Mouse (Mus musculus) megakaryocyte, embryonic 14.5 days (primary cell): Measurements from ENCODE around the gene Brca1. TPM values are rescaled to one million over a fixed set of nuclear protein-coding genes. Genes with fewer than 3 reads are reported as not detected.
A peak's percentile ranks its signal among the peaks of the same experiment; 100 is the strongest.

Source experiments
- H3K27me3 ChIP-seq: replicated peaks from 2 replicates; pipeline ENCODE3; 2012; ENCODE audit warnings: inconsistent platforms
- H3K36me3 ChIP-seq: replicated peaks from 2 replicates; pipeline ENCODE3; 2012; ENCODE audit warnings: low read length, inconsistent platforms, mixed read lengths
- H3K4me1 ChIP-seq: 2 replicates; pipeline ENCODE4 v1.6.1; 2012; ENCODE audit warnings: inconsistent platforms
- H3K4me3 ChIP-seq: replicated peaks from 2 replicates; pipeline ENCODE3; 2012; ENCODE audit warnings: moderate library complexity, mild to moderate bottlenecking, inconsistent platforms
- H3K9me3 ChIP-seq: 2 replicates; pipeline ENCODE4 v1.6.1; 2012; ENCODE audit warnings: inconsistent platforms
- FLI1 ChIP-seq: IDR thresholded peaks from 2 replicates; pipeline ENCODE4 v1.6.1; 2012; ENCODE audit warnings: low read length, inconsistent platforms, mixed read lengths
- GATA1 ChIP-seq: IDR thresholded peaks from 3 replicates; pipeline ENCODE4 v1.6.1; 2012; ENCODE audit warnings: mixed read lengths, low read length, inconsistent platforms, borderline replicate concordance
- polyA plus RNA-seq: library from polyadenylated mRNA; stranded (reverse); fragments of >175 nt; gene quantifications from 2 replicates; pipeline ENCODE4 v1.2.3, GENCODE M21; 2012; ENCODE audit warnings: low replicate concordance; ENCODE audit not compliant: insufficient read depth

Gene Brca1
- polyA plus RNA-seq, 1 experiment: 1.9 TPM

DNA sequence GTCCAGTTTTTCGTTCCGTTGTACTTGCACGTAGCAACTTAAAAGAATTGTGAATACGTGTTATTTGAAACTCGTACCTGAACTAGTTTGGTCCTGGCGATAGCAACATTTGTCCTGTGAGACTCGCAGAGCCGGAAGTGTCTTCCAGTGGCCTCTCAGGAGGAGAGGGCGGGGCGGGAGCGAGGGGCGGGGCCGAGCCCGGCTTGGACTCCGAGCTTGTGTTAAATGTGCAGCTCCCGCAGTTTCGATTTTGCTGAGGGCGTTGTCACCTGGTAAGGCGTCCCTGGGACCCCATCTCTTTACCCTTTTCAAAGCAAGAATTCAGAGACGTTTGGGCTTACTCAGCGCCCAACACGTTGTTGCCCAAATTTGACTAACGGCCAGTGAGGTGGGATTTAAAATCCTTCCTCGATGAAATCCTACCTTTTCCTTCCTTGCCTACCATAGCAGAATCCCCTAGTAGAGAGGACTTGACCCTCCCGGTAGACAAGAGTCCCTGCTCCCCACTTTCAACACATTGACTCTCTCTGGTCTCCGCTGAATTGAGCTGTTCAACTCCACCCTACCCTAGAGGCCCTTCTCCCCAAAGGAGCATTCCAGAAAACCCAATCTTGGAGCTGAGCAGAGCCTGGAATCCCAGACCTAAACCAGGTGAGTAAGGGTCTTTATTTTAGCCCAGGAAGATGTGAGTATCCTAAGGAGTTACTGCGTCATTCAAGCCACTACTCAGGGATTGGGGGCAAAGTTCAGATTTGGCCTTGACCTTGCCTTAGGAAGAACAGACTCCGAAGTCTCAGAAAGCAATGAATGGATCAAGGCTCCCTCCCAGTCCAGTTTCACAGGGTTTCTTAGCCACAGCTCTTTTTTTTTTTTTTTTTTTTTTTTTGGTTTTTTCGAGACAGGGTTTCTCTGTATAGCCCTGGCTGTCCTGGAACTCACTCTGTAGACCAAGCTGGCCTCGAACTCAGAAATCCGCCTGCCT lies 30.6 kb upstream of the Brca1 start, which contains the start of gene Tmem106a:
Gene Tmem106a, plus strand, starts transcription at position 189 of the 982 bp plus-strand sequence.
- Histone ChIP-seq H3K4me1 (peaks cover 31% of the 10 kb centered on the region), H3K36me3 (peaks cover 84% of the 10 kb centered on the region)

DNA sequence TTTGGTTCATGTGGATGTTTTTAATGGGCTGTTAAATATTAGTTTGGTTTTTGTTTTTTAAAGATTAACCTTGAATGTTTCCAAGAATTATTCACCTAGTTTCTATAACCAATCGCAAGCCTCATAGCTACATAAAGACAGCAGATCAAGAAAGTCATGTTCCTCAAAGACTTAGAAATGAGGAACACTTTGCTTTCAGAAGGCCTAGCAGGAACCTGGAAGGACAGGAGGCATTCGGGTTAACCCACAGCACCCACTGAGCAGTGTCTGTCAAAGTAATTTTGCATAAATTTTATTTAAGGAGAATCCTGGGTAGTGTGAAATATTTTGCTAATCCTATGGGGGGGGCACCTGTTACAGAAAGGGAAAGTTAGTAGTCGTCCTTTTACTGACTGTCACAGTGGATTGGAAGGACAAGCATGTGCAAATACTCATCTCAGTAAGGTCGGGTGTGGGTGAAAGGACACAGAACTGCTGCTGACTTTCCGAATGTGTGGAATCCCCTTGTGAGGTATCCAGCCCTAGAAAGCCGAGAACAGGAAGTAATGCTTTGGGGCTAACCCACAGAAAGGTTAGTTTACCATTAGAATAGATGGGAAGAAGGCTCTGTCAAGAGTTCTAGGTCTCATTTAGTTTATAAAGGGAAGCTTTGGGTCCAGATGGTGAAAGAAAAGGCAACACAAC lies 29.5 kb upstream of the Brca1 start:
- Histone ChIP-seq H3K27me3 (no peaks in the 10 kb centered on the region), H3K9me3 (no peaks in the 10 kb centered on the region), H3K4me1 (peaks cover 30% of the 10 kb centered on the region), H3K36me3 (peaks cover 84% of the 10 kb centered on the region), H3K4me3 (peak overlapping the region; percentile 21)
- no peak for TF ChIP-seq FLI1
- TF ChIP-seq GATA1: no peak

More for the DNA sequence above, 30.6 kb upstream of the Brca1 start, which contains the start of gene Tmem106a:
- TF ChIP-seq GATA1: no peak
- TF ChIP-seq FLI1: no peak
- H3K9me3 ChIP-seq: no peaks in the 10 kb centered on the region
- no peaks in the 10 kb centered on the region for H3K27me3 ChIP-seq
- peak within 1 kb of the TSS; percentile 91 for H3K4me3 ChIP-seq

DNA sequence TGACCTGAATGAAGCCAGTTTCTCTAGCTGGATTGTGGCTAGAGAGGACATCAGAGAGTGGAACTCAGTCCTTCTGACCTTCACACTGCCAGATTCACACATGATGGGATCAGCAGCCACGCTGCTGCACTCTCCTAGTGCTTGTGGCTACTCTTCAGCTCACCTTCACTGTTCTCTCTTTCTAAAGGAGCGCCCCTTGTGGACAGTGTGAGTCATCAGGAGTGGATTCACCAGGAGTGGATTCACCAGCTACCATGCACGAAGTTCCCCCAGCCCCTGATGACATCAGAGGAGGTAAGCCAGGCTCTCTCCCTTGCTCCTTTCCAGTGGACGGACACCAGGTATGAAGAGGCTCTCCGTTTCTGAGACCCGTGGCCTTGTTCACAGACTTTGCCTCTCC lies 24.4 kb upstream of the Brca1 start:
- TF ChIP-seq GATA1 (no peak), FLI1 (no peak)
- peaks cover 98% of the 10 kb centered on the region for H3K36me3 ChIP-seq
- H3K27me3 ChIP-seq: no peaks in the 10 kb centered on the region
- H3K9me3 ChIP-seq: no peaks in the 10 kb centered on the region
- no peak overlapping the region for H3K4me3 ChIP-seq
- peaks cover 28% of the 10 kb centered on the region for H3K4me1 ChIP-seq

DNA sequence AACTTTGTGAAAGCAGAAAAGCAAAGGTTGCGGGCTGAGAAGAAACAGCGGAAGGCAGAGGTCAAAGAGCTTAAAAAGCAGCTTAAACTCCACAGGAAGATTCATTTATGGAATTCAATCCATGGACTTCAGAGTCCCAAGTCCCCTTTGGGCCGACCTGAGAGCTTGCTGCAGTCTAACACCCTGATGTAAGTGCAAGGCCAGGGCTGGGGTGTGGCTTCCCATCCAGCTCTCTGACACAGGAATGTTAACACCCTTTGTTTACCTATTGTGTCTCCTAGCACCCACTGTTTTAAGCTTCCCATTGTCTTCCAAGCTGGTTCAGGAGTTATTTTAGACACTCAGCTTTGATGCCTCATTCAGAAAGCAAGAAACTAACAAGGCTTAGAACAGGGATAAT lies 16.7 kb upstream of the Brca1 start:
- peaks cover 96% of the 10 kb centered on the region for H3K36me3 ChIP-seq
- TF ChIP-seq GATA1 (no peak), FLI1 (no peak)
- peaks cover 47% of the 10 kb centered on the region for H3K4me1 ChIP-seq
- H3K4me3 ChIP-seq: no peak overlapping the region
- H3K9me3 ChIP-seq: no peaks in the 10 kb centered on the region
- H3K27me3 ChIP-seq: no peaks in the 10 kb centered on the region

DNA sequence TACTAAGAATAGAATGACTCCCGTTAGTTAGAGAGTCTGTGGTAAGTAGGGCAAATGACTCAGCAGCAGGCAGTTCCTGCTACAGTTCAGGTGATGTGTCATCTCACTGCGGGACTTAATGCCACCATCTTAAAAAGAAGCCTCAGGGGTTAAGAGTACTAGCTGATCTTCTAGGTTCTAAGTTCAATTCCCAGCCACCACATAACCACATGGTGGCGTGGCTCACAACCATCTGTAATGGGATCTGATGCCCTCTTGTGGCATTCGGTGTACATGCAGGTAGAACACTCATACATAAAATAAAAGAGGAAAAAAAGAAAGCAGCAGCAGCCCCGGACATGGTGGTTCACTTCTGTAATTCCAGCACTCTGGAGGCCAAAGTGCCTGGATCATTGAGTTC lies 10.6 kb upstream of the Brca1 start:
- Histone ChIP-seq H3K4me1 (peaks cover 33% of the 10 kb centered on the region), H3K9me3 (no peaks in the 10 kb centered on the region), H3K27me3 (no peaks in the 10 kb centered on the region), H3K36me3 (peaks cover 92% of the 10 kb centered on the region), H3K4me3 (peak overlapping the region; percentile 62)
- no peak for TF ChIP-seq GATA1
- no peak for TF ChIP-seq FLI1

DNA sequence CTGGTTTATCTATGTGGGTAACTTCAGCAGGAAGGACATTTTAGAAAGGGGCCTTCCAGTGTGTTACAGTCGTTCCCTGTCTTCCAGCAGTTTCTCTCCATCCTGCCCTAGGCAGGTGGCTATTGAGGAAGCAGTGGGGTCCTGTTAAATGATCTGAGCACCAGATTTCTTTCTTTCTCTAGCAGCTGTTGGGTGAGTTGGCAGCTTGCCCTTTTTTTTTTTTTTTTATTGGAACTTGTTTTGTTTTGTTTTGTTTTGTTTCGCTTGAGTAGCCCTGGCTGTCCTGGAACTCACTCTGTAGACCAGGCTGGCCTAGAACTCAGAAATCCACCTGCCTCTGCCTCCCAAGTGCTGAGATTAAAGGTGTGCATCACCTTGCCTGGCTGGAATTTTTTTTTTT lies 5.2 kb upstream of the Brca1 start:
- no peak overlapping the region for H3K4me3 ChIP-seq
- no peaks in the 10 kb centered on the region for H3K27me3 ChIP-seq
- H3K4me1 ChIP-seq: peaks cover 50% of the 10 kb centered on the region
- no peak for TF ChIP-seq GATA1
- TF ChIP-seq FLI1: no peak
- peaks cover 75% of the 10 kb centered on the region for H3K36me3 ChIP-seq
- H3K9me3 ChIP-seq: no peaks in the 10 kb centered on the region

DNA sequence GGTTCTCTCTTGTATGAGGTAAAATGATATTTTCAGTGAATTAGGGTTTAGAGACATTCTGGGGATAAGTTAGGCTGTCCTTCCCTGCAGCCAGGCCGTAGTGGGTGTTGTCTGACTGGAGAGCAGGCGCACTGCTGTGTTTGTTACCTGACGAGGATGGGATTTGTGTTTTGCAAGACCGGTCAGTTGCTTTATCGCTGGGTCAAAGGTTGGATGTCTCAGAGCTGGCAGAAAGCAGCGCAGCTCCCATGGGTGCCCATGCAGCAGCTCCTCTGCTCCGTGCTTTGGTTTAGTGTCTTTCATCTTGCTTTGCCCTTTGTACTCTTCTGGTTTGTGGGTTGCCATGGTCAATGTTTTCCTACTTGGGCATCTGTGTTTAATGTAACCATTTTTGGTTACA lies 4.8 kb upstream of the Brca1 start:
- TF ChIP-seq FLI1 (no peak), GATA1 (no peak)
- Histone ChIP-seq H3K27me3 (no peaks in the 10 kb centered on the region), H3K36me3 (peaks cover 72% of the 10 kb centered on the region), H3K4me1 (peaks cover 46% of the 10 kb centered on the region), H3K9me3 (no peaks in the 10 kb centered on the region), H3K4me3 (peak overlapping the region; percentile 29)

DNA sequence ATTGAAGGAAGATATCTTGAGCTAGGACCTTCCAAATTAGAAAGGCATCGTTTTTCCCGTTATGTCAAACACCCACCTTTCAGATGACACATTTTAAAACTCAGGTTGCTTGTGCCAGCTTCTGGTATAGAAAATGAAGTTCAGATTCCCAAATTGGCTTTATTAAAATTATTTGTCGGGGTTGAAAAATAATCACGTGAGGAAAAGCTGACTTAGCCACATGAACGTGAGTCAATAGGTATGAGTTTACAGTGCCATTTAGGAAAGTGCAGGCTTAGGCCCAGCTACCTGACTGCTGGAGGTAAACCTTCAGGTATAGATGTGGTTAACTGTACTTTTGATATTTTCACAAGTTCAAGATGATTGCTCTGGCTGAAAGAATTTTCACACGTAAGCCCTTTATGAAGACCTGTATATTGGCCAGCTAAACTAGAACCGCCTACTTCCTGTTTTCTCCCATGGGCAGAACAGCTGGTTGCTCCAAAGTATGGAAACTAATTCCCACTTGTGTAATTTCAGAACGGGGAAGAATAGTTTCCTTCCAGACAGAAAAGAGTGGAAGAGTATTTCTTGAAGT lies 1.7 kb upstream of the Brca1 start:
- no peaks in the 10 kb centered on the region for H3K27me3 ChIP-seq
- TF ChIP-seq FLI1 (no peak), GATA1 (no peak)
- peaks cover 47% of the 10 kb centered on the region for H3K4me1 ChIP-seq
- H3K9me3 ChIP-seq: no peaks in the 10 kb centered on the region
- peaks cover 48% of the 10 kb centered on the region for H3K36me3 ChIP-seq
- peak overlapping the region; percentile 98 for H3K4me3 ChIP-seq

DNA sequence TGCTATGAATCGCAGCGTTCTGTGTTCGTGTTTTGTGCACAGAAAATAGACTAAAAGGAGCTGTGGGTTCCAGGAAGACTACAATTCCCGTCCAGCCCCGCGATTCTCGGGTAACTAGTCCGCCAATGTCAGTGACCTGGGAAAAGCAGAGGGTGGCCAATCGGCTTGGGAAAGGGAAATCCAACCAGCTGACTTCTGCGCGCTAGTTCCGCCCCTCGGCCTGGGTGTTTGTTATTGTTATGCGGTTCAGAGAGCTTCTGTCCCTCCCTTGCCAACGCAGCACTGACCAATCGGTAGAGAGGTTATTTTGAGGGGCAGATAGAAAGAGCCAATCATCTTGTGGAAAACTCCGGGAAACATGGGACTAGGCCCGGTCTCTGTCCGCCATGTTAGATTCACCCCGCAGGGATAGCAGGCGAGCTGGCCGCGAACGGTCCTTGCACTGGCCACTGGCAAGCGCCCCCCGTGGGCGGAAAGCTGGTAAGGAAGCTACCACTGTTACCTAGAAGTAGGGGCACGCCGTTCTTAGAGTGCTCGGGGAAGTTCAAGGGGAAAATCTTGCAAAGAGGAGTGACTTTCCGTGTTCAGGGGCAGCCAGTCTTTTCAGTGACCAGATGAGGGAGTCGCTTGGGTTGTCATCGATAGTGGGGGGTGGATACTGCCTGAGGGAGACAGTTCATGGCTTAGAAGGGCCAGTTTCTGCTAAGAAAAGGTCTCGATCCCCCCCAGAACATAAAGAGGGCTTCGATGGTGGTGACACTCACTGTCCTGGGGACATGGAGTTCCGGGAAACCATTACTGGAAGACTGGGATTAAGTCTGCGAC lies 933 bp upstream of the Brca1 start:
- Histone ChIP-seq H3K27me3 (no peaks in the 10 kb centered on the region), H3K4me1 (peaks cover 42% of the 10 kb centered on the region), H3K4me3 (peak overlapping the region; percentile 98), H3K9me3 (no peaks in the 10 kb centered on the region), H3K36me3 (peaks cover 48% of the 10 kb centered on the region)
- no peak for TF ChIP-seq GATA1
- TF ChIP-seq FLI1: peak; percentile 47; the same call in 1 of the 2 replicates
